Mouse (Mus musculus): ENCODE measurements around the gene Zbtb37.
"Not testable (repeated sequence)": the region's sequence is repeated elsewhere in the genome, so short reads cannot be mapped to it uniquely, and the experiment has no call there.

The Zbtb37 gene

DNA sequence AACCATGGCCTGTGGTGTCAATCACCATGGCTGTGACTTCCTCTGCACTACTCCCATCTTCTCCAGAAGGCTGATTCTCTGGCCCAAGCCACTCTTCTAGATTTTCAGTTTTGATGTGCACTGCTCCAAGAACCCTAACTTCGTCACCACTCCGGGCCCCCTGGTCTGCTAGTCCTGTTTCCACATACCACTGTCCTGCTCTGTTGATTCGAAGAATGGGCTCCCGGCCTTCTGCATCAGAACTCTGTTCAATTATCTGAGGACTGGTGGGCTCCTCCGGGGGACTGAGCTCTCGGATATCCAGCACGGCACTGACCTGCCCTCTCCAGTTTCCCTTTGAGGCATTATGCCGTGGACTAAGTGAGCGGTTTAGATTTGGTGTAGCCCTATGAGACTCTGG lies 2.8 kb downstream of the Zbtb37 start:
- no peak for DNase-seq

DNA sequence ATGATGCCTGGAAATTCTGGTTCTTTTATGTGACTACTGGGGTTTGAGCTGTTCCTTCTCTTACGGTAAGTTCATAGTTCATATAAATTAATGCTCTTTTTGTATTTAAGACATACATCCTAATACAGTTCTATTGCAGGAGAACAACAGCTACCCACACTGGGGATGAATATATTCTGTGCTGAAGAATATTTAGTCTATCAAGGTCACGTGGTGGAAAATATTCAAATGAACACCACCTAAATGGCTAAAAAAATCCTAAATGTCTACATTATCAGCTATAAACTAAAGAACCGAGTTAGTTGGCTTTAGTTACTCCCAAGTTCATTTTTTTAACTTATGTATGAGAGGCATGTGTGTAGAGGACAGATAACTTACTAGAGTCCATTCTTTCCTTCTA lies 4.6 kb downstream of the Zbtb37 start:
- no peak for DNase-seq

DNA sequence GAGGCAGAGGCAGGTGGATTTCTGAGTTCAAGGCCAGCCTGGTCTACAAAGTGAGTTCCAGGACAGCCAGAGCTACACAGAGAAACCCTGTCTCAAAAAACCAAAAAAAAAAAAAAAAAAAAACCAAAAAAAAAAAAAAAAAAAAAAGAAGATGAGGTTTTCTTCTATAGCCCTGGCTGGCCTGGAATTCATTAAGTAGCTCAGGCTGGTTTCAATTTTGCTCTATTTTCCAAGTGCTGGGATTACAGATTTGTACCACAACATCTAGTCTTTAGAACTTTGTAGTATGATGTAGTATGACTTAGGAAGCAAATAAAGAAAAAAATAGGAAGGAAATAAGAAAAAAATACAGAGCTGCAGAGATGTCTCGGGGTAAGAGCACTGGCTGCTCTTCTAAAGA lies 6.2 kb downstream of the Zbtb37 start:
- DNase-seq, result not testable (repeated sequence)

DNA sequence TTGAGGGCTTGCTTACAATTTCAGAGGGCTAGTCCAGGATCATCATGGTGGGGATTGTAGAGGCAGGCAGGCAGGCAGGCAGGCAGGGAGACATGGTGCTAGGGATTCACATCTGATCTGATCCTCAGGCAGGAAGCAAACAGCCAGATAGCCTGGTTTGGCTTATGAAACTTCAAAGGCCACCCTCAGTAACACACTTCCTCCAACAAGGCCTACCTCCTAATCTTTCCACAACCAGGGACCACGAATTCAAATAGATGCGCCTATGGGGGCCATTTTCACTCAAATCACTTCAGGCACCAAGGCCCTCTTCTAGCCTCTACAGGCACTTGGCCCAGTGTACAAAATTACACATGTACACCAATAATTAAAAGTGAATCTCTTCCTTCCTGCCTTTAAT lies 7.5 kb downstream of the Zbtb37 start:
- no peak for DNase-seq

DNA sequence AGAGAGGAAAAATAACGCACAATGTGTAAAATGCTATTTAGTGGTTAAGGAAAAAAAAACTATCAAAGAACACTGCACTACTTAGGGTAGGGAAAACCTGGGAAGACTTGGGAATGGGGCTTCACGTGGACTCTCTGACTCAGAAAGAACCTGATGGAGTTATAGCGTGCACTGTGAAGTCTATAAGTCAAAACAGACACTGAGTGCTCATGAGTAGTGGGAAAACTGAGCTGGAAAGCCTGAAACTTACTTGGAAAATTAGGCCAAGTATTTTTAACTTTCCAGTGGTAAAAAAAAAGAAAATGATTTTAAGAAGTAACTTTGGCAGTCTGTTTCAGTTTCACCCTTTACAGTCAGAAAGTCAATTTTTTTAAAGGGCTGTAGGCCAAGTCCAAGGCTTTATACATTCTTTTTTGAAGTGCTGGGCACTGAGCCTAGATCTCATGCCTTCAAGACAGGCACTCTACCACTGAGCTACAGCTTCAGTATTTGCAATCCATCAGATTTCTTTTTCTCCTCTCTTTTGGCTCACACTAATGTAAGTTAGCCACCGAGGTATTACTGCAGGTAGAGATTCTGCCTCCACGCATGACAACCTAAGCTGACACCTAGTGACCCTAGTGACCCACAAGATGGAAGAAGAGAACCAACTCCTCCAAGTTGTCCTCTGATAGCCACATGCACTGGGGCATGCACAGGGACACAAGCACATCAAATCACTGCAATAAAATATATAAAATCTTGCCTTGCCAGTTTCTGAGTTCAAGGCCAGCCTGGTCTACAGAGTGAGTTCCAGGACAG lies 9.0 kb downstream of the Zbtb37 start:
- DNase-seq, result no peak

DNA sequence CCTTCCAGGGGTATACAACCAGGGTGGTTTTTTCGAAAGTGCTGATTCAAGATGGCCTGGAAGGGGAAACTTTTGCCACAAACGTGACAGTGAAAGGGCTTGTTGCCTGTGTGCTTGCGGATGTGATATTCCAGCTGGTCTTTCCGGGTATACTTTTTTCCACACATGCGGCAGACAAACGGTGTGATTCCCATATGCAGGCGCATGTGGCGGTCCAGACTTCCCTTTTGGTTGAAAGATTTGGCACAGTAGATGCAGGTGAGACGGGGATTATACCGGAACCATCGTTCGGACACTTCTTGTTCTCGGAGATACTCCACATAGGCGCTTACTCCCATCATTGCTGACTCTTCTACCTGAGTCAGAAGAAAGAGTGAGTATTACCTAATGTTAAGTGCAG lies 14.6 kb downstream of the Zbtb37 start:
- DNase-seq, result no peak

DNA sequence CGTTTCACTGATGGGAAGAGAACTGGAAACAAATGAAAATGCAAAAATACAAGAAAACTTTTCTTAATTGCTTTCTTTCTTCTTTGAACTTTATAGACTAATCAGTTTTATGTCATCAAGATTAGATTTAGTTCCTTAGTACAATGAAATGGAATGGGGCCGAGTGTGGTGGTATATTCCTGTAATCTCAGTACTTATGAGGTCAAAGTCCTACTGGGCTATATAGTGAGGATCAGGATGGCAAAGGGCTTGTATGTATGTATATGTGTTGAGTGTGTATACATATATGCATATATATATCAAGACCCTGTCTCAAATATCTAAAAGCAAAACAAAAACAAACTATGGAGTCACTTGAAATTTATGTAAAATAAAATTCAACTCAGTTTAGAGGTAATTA lies 18.3 kb downstream of the Zbtb37 start:
- no peak for DNase-seq

DNA sequence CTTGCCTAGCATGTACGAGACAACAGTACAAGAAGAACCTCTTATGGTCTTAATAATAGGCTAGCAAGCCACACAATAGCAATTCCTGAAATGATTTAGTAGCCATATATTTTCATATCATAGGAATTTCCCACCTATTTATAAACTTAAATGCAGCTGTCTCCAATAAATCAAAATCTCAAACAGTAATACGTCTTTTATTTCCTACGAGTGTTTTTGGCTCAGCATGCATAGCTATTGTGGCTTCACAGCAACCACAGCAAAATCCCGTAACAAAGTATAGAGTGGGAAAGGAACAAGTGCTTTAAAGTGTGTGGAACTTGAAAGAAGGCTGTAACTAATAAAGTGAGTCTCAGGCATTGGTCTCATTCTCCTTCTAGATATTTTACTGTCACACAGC lies 24.2 kb downstream of the Zbtb37 start:
- DNase-seq, result no peak

DNA sequence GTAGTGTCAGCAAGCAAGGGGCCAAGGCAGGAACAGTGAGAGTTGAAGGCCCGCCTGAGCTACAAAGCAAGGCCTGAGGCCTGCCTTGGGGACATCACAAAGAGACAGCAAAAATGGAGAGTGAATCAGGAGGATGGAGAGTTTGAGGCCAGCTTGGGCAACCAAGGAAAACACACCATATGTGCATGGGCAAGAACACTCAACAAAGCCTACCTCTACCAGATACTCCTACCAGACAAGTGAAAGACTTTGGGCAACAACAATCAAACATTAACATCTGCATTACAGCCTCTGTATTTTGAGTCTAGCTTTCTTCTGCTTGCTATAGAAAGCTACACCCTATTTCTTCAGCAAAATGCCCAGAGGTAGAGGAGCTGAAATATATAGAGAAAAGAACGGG lies 26.6 kb downstream of the Zbtb37 start:
- DNase-seq, result no peak

DNA sequence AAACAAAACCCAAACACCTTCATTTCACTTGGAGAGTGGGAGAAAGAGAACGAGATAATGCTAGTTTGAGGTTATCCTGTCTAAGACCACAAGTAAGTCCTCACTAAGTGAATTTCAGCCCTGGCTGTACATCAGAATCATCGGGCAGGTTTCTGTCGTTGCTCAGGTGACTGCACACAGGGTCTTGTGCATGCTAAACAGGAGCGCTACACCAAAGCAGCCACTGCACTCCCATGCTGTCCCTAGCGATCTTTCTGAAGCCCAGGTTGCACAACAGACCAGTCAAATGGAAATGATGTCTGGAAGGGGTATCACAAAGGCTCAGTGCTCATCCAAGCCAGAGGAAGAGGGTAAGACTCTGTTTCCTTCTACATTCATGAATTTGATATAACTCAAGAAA lies 28.2 kb downstream of the Zbtb37 start:
- no peak for DNase-seq

DNA sequence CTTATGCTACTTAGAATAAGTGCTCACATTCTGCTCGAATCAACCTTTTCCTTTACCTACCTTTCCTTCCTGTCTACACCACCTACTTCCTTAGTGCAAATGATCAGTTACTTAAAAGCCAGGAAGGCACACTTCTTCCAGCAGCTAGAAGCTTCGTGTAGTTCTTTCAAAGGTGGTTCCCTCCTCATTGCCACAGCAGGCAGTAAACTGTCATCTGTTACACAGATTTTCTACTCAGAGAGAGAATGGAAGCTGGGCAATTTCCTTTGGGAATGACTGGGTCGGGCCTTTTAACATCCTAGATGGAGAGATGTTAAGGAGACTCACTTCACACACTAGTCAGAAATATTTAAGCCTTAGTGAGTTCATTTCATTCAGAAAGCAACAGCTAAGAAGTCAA lies 29.1 kb downstream of the Zbtb37 start:
- no peak for DNase-seq

DNA sequence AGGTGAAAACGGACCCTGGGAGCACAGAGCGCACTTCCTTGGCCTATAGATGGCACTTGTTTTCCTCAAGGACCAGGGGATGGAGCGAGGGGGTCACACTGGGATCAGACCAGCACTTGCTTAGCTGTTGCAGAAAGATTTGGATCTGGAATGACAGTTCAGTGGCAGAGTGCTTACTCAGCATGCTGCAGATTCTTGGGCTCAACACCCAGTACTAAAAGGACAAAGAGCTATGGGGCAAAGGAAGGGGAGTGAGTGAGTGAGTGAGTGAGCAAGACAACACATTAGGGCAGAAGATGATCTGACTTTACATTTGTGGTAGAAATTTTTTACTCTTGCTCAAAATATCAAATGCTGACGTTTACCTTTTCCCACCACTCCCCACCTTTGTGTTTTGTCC lies 29.7 kb downstream of the Zbtb37 start:
- DNase-seq, result no peak

DNA sequence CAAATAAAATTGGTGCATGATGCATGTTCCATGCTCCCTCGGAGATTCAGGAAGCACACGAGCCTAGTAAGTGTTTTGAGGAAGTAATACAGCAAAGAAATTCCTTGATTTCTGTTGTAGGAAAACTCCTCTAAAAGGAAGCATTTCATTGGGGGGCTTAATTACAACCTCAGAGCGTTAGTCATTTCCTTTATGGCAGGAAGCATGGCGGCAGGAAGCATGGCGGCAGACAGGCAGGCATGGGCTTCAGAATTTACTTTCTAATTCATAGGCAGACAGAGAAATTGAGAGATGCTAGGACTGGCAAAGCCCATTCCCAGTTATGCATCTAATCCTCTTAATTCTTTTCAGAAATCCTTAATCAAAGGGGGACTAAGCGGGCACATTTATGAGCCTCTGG lies 40.8 kb downstream of the Zbtb37 start:
- no peak for DNase-seq

DNA sequence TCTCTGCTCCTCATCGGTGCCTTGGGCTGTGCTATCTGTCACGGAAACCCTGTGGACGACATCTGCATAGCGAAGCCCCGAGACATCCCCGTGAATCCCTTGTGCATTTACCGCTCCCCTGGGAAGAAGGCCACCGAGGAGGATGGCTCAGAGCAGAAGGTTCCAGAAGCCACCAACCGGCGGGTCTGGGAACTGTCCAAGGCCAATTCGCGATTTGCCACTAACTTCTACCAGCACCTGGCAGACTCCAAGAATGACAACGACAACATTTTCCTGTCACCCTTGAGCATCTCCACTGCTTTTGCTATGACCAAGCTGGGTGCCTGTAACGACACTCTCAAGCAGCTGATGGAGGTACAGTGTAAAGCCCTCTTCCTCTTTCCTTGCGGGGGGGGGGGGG lies 45.3 kb downstream of the Zbtb37 start:
- DNase-seq, result no peak

DNA sequence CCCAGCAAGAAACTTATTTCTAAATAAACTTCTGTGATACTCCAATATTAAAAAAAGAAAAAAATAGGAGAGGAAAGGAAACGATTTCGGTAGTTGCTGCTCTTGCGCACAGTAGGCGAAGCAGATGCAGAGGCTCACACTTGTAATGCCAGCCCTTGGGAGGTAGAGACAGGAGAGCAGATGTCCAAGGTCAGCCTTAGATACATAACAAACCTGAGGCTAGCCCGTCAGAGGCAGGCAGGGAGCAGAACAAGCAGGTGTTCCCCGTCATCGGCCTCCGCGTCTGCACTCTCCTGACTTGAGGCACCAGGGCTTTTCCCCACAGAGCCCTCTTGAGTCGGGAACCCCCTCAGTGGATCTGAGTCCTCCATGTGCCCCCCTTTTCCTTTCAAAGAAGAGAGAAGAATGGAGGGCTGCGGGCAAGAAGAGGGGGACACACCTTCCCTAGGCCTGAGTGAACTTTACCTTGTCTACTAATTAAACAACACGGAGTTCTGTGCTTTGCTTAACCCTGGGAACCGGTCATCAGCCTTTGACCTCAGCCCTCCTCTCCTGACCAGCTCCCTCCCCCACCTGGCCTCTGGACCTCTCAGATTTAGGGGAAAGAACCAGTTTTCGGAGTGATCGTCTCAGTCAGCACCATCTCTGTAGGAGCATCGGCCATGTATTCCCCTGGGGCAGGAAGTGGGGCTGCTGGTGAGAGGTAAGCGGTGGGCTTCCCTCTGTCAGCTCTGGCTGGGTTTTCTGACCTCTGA lies 47.6 kb downstream of the Zbtb37 start:
- no peak for DNase-seq

DNA sequence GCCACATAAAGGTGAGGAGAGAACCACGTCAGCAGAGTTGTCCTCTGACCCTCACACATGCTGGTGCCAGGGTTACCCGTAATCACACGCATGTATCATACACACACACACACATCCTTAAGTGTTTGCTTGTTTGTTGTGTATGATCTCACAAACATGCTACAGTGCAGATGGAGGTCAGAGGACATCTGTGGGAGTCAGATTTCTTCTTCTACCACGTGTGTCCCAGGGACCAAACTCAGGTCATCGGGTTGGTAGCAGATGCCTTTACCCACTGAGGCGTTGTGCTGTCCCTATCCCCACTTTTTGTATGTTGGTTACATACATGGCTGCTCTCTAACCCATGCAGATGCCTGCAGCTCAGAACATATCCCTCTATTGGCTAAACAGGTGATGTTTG lies 49.2 kb downstream of the Zbtb37 start:
- DNase-seq, result no peak

DNA sequence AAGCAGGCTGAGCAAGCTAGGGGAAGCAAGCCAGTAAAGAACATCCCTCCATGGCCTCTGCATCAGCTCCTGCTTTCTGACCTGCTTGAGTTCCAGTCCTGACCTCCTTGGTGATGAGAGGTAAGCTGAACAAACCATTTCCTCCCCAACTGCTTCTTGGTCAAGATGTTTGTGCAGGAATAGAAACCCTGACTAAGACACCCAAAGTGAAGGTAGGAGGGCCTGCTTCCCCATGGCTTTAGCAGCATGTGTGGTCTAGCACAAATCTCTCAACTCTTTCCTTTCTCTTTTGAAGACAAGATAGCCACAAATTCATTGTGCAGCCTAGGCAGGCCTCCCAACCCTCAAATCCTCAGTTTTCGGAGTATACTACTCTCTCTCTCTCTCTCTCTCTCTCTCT lies 49.9 kb downstream of the Zbtb37 start:
- not testable (repeated sequence) for DNase-seq

DNA sequence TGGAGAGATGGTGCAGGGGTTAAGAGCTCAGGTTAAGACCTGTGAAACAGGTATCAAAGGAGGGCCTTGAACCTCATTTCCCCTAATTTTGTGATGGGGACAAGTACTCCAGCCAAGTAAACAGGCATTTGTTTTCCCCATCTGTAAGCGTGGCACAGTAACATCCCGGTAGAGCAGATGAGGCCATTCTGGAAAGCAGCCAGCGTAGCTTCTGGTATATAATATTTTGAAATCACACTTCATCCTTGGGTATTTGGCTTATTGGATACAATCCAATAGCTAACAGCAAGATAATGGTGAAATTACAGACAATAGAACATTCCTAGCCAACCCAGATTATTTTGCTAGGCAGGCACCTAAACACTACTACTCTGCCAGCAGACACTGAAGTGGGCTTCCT lies 51.8 kb downstream of the Zbtb37 start:
- no peak for DNase-seq

DNA sequence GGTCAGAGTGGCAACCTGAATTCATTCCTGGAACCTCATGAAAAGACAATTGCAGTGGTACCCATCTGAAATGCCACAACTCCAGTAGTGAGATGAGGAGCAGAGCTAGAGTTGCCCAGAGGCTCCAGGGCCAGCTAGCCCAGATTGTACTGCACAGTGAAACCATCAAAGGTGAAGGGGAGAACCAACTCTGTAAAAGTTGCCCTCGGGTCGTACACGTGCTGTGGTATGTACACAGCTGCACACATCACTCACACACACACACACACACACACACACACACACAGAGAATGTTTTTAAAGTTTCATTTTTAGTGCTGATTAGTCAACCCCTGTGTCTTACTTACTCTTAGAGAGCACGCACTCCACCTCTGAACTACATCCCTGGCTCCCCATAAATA lies 53.3 kb downstream of the Zbtb37 start:
- no peak for DNase-seq

DNA sequence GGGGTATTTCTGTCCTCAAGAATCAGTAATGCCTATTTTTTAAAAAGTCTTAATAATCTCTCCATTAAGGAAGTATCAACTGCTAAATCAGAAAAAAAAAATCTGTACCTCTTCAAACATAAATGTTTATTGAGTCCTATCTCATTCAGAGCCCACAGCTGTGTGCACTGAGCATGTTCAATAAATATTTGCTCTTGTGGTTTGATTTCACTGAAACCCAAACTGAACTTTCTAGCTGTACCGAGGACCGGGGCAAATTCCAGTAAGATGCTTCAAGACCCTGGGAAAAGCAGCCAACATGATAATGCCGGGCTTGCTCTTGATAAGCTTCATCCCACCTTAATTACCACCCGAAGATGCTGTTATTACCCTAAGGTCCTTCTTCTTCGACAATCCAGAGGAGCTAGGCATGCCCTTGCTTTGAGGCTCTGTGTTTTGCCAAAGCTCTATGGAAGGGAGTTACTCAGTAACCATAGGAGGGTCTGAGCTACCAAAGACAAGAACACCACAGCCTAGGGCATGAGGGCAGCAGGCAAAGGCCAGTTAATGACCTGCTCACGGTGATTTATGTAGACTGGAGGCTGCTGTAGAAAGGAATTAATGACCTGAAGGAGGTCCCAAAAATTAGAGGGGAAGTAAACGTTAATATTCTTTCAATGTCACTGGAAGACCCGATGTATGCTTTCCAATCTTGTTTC lies 54.0 kb downstream of the Zbtb37 start:
- DNase-seq, result no peak

DNA sequence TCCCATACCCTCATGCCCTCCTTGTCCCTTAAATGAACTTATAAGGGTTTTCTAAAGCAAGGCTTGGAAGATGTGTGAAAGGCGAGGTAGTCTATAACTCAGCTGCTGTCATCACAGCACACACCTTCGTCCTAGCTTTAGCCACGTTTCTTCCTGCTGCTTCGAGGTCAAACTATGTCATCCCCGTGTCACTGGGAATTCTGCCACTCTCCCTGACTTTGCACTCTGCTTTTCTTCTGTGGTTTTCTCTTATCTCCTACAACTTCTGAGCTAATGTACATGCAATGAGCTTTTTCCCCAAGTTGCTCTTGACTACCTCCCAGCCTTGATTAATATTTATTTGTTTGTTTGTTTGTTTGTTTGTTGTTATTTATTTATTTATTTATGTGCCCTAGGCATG lies 54.6 kb downstream of the Zbtb37 start:
- no peak for DNase-seq

DNA sequence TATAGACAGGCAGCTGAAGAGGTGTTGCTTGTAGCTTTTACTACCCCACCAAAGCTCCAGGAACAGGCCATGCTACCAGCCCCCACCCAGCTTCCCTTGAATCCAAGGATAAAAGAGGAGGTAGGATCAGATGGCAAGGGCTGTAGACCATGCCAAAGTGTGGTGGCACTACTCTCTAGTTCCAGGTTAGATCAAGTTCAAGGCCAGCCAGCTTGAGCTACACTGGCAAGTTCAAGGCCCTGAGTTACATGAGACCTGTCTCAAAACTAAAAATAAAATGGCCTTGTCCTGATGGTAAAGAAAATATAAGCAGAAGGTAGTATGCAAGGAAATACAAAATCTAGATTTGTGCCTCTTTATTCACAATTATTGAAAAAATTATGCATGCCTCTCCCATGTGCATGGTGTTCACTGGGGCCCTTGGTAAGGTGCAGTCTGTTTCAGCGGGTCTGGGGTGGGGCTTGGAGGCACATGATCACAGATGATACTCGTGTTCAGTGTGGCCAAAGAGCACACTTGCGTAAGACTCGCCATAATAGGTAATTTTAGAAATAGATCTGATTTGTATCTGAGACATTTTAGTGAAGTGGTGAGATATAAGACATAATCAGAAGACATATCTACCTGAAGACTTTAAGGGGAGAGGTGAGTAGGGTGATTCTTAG lies 56.4 kb downstream of the Zbtb37 start, which contains the start of gene Serpinc1:
Gene Serpinc1, plus strand, starts transcription at position 515 of the 665 bp plus-strand sequence.
- DNase-seq, result no peak

DNA sequence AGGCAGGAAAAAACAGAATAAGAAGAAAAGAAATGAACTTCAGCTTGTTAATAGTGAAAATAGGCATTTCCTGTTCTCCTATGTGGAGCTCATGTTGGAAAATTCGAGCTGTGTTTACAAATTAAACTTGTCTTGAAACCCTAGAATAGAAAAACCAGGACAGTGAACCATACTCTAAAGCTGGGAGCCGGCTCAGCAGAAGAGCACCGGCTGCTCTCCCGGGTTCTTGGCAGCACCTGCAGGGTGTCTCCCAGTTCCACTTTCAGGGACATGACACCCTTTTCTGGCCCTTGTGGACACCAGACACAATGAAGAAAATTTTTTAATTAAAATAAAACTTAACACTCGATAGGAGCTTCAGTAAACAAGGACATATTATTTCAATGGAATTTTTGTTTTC lies 66.0 kb downstream of the Zbtb37 start:
- no peak for DNase-seq

All from thymus, postnatal 25 days (tissue).